Mouse (Mus musculus) right cerebral cortex, postnatal 25 days (tissue): ENCODE data around the gene Nt5c3b.
A peak's percentile ranks its signal among the peaks of the same experiment; 100 is the strongest.

Experiments
- DNase-seq: peaks from one replicate; pipeline ENCODE4 v3.0.0; 2022

The Nt5c3b gene

GRCm38 (mm10) chr11:100398517-100398916, 43.1 kb downstream of the Nt5c3b start:
- DNase-seq = no peak

- peak; percentile 100 for DNase-seq
These were observed 43.8 kb downstream of the Nt5c3b start, which contains the start of gene Jup for GRCm38 (mm10) chr11:100397600-100398389. TSS of gene Jup (minus strand) at chr11:100397763.

- no peak for DNase-seq
These were observed 44.6 kb downstream of the Nt5c3b start for GRCm38 (mm10) chr11:100396886-100397599.

GRCm38 (mm10) chr11:100395861-100396631, 45.6 kb downstream of the Nt5c3b start:
- DNase-seq = no peak

- no peak for DNase-seq
These were observed 46.4 kb downstream of the Nt5c3b start for GRCm38 (mm10) chr11:100395200-100395599.

- no peak for DNase-seq
These were observed 47.1 kb downstream of the Nt5c3b start for GRCm38 (mm10) chr11:100394353-100395074.

- peak; percentile 48 for DNase-seq
These were observed 47.9 kb downstream of the Nt5c3b start for GRCm38 (mm10) chr11:100393733-100394132.

- no peak for DNase-seq
These were observed 48.6 kb downstream of the Nt5c3b start for GRCm38 (mm10) chr11:100392958-100393357.

- DNase-seq = no peak
These were observed 49.7 kb downstream of the Nt5c3b start for GRCm38 (mm10) chr11:100391884-100392345.

GRCm38 (mm10) chr11:100391081-100391883, 50.3 kb downstream of the Nt5c3b start:
- DNase-seq = no peak

- DNase-seq = no peak
These were observed 51.6 kb downstream of the Nt5c3b start for GRCm38 (mm10) chr11:100389931-100390445.

GRCm38 (mm10) chr11:100388588-100388987, 53.0 kb downstream of the Nt5c3b start:
- no peak for DNase-seq

- DNase-seq = peak; percentile 38
These were observed 53.8 kb downstream of the Nt5c3b start for GRCm38 (mm10) chr11:100387589-100388375.

GRCm38 (mm10) chr11:100387111-100387510, 54.5 kb downstream of the Nt5c3b start:
- DNase-seq = no peak

GRCm38 (mm10) chr11:100386586-100386985, 55.0 kb downstream of the Nt5c3b start:
- DNase-seq = no peak

- DNase-seq = no peak
These were observed 56.6 kb downstream of the Nt5c3b start for GRCm38 (mm10) chr11:100385016-100385415.

GRCm38 (mm10) chr11:100382682-100383081, 58.9 kb downstream of the Nt5c3b start:
- no peak for DNase-seq

- DNase-seq = no peak
These were observed 62.3 kb downstream of the Nt5c3b start for GRCm38 (mm10) chr11:100379311-100379710.

GRCm38 (mm10) chr11:100378446-100378845, 63.2 kb downstream of the Nt5c3b start:
- no peak for DNase-seq

- no peak for DNase-seq
These were observed 63.6 kb downstream of the Nt5c3b start for GRCm38 (mm10) chr11:100377989-100378388.
